Mouse (Mus musculus) lung, postnatal 4 days (tissue): Measurements from ENCODE around the gene Pdzph1.
A peak's percentile ranks its signal among the peaks of the same experiment; 100 is the strongest.

Experiments
- DNase-seq, 2 experiments: peaks; one replicate each; pipeline ENCODE4 v3.0.0; 2021

The Pdzph1 gene

GRCm38 (mm10) chr17:58919927-58920326 is 71.2 kb downstream of the Pdzph1 start:
- DNase-seq: no peak

DNA sequence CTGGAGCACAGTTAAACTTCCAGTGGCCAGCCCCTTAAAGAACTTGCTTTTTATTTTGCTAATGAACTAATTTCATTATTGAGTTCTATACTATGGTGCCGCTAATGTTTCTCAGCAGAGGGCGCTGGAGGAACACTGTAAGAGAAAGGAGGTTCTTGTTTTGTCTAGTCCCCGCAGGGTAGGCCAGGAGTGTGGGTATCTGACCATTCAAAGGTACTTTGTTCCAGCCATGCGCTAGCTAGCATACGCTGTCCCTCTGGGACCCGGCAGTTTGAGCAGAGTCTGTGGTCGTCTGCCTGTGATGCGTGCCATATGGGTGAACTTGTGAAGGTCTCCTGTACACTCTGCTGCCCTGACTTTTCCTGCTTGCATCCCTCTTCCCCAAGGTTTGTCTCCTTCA is 72.1 kb downstream of the Pdzph1 start:
- no peak for DNase-seq

DNA sequence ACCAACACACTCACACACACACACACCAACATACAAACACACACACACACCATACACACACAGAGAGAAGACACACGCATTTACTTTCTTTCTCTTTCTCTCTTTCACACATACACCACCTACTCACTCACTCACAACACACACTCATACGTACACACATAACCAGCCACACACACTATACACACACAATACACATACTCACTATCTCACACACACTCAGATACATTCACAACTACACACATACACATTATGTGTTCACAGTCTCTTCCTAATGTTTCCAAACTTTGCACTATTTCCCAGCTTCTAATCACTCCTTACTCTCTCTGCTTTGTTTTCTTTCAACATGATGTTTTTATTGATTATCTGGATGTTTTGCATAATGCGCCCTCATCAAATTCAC is 72.6 kb downstream of the Pdzph1 start:
- DNase-seq: no peak

DNA sequence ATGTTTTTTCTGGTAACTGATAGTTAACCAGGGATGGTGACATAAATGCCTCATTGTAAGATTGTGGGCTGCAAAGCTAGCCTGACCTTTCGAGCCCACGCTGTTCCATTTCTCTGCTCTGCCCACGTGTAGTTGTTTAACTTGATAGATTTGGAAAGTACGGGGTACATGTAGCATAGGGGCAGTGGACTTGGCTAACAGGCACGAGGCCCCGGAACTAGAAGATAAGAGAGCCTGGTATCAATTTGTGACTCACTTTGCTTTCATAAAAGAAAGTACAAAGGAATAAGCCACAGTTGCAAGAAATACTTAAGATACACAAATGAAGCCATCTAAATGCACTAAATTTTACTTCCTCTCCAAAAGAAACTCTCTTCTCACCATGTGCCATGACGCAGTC is 79.6 kb downstream of the Pdzph1 start:
- DNase-seq: no peak

DNA sequence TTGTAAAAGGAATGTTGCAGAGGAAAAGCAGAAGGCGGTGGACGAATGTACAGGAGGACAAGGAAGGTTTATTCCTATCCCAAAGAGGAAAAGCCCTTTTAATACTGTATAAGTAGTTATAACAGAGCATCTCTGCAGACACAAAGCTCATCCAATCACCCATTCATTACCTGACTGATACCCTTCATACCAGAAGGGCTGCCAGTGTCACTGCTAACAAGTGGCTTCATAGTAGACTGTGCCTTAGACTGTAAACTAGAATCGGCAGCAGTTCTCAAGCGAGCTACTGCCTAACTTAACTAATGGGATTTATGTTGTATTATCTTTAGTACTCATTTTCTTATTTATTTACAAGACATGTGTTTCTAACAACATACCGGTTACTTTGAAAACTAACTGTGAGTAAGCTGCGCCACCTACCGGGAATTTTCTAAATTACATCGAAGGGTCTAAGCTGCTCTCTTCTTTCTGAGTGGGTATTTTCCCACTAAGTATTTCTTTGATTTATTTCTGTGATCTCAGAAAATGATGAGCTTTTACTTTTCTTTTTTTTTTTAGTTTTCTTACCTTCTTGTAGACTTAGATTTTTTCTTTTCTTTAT is 82.0 kb downstream of the Pdzph1 start:
- DNase-seq: peak in 1 of 2 experiments; percentile 9

DNA sequence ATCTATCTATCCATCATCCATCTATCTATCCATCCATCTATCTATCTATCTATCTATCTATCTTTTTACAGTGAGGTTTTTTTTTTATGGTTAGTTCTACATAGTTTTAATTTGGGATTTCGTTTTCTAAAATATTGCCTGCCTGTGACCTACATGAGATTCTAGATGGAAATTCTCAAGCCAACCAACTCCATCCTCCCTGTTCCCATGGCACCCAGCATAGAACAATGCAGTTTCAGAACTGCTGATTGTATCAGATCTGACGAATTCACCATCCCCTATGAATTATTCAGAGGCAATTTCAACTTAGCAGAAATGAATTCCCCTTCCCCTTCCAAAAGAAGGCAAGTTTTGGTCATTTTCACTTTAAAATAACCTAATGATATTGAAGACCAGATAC is 85.2 kb downstream of the Pdzph1 start:
- DNase-seq: no peak

DNA sequence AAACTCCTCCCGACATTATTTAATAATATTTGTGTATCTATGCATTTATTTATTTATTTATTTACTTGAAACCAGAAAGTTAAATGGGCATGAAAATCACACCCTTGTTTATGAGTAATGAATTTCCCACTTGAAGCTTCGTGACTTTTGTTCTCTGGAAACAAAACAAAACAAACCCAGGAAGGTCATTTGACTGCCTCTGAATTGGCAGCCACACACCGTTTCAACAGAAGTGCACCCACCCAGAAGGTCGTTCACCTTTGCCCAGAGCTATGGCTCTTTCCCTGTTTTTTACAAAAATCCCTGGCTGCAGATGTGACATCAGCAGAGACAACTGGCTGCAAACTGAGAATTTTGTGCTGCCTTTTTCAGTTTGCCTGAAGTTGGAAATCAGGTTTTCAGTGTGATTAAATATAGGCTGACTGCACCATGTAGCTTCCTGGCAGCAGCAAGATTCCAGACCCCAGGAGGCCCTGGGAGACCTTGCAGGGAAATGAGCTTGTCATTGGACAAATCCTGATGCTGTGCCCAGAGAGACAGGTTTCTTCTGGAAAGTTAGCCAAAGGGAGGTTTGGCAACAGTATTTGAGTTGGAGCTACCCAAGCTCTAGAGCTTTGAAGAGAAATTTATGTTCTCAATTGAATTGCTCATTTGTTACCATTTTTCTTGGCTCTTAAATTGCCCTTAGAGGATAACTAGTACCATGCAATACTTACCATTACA is 99.5 kb downstream of the Pdzph1 start:
- DNase-seq: no peak

- DNase-seq: no peak
Measured at GRCm38 (mm10) chr17:58889905-58890645, 101.1 kb downstream of the Pdzph1 start.

- no peak for DNase-seq
Measured at GRCm38 (mm10) chr17:58884393-58884792, 106.8 kb downstream of the Pdzph1 start.

- no peak for DNase-seq
Measured at GRCm38 (mm10) chr17:58873356-58873755, 117.8 kb downstream of the Pdzph1 start.

GRCm38 (mm10) chr17:58870795-58871194 is 120.4 kb downstream of the Pdzph1 start:
- no peak for DNase-seq
